Mouse (Mus musculus) limb, embryonic 15.5 days (tissue): ENCODE measurements around the gene Flt1. TPM values are rescaled to one million over a fixed set of nuclear protein-coding genes. Genes with fewer than 3 reads are reported as not detected.

Experiments used
- ATAC-seq: fragments of 200-750 bp; cut with Nextera tagmentation; 2 replicates; pipeline ENCODE4 v1.8.0; 2017; ENCODE audit warnings: low read depth, moderate TSS enrichment; ENCODE audit not compliant: insufficient number of reproducible peaks, low FRiP score, low TSS enrichment
- H3K27ac ChIP-seq: fragments of 300-500 bp; sonication (generic); 2 replicates; pipeline ENCODE4 v1.5.1; 2015; ENCODE audit warnings: moderate library complexity, mild to moderate bottlenecking, inconsistent platforms
- H3K27me3 ChIP-seq: fragments of 300-500 bp; sonication (generic); 2 replicates; pipeline ENCODE4 v1.6.1; 2015; ENCODE audit warnings: inconsistent platforms
- H3K36me3 ChIP-seq: fragments of 300-500 bp; sonication (generic); 2 replicates; pipeline ENCODE4 v1.6.1; 2015; ENCODE audit warnings: inconsistent platforms
- H3K4me1 ChIP-seq: fragments of 300-500 bp; sonication (generic); 2 replicates; pipeline ENCODE4 v1.6.1; 2015; ENCODE audit warnings: inconsistent platforms
- H3K4me2 ChIP-seq: fragments of 300-500 bp; sonication (generic); 2 replicates; pipeline ENCODE4 v1.6.1; 2015; ENCODE audit warnings: mild to moderate bottlenecking, inconsistent platforms
- H3K4me3 ChIP-seq: fragments of 300-500 bp; sonication (generic); 2 replicates; pipeline ENCODE4 v1.5.1; 2015; ENCODE audit warnings: mild to moderate bottlenecking, inconsistent platforms
- H3K9ac ChIP-seq: fragments of 300-500 bp; sonication (generic); 2 replicates; pipeline ENCODE4 v1.6.1; 2015; ENCODE audit warnings: inconsistent platforms
- H3K9me3 ChIP-seq: fragments of 300-500 bp; sonication (generic); 2 replicates; pipeline ENCODE4 v1.6.1; 2016; ENCODE audit warnings: inconsistent platforms
- WGBS: fragments of 180-500 bp; shearing (Covaris S2); methylation state at CpG from one replicate; pipeline ENCODE4 v1.1.7; 2015; 5-methylcytosine and 5-hydroxymethylcytosine counted together
- polyA plus RNA-seq: library from polyadenylated mRNA; unstranded; fragments of >200 nt; fragmentation: Nextera tagmentation; extraction: Ambion mirVana; gene quantifications from 2 replicates; pipeline ENCODE4 v1.2.1, GENCODE M21; 2015

Flt1 gene
- polyA plus RNA-seq, 1 experiment from 2014 or later = 12.2 TPM

- Histone ChIP-seq H3K27ac (no peak overlapping the region), H3K9me3 (no peaks in the 10 kb centered on the region), H3K27me3 (no peaks in the 10 kb centered on the region), H3K9ac (no peak overlapping the region), H3K36me3 (no peaks in the 10 kb centered on the region), H3K4me2 (no peak overlapping the region), H3K4me1 (no peaks in the 10 kb centered on the region), H3K4me3 (no peak overlapping the region)
- ATAC-seq = no peak
- 81% methylated on average over 7 of the region's 7 CpGs for WGBS
These were observed 70.0 kb downstream of the Flt1 start for GRCm38 (mm10) chr5:147655761-147656160.

- Histone ChIP-seq H3K4me2 (no peak overlapping the region), H3K27ac (no peak overlapping the region), H3K4me1 (no peaks in the 10 kb centered on the region), H3K27me3 (no peaks in the 10 kb centered on the region), H3K9me3 (no peaks in the 10 kb centered on the region), H3K4me3 (no peak overlapping the region), H3K36me3 (no peaks in the 10 kb centered on the region), H3K9ac (no peak overlapping the region)
- WGBS = 83% methylated on average over 14 of the region's 14 CpGs
- no peak for ATAC-seq
These were observed 74.6 kb downstream of the Flt1 start for GRCm38 (mm10) chr5:147651233-147651632.

- Histone ChIP-seq H3K9ac (no peak overlapping the region), H3K9me3 (no peaks in the 10 kb centered on the region), H3K27ac (no peak overlapping the region), H3K27me3 (no peaks in the 10 kb centered on the region), H3K36me3 (no peaks in the 10 kb centered on the region), H3K4me1 (peaks cover 9% of the 10 kb centered on the region), H3K4me2 (no peak overlapping the region), H3K4me3 (no peak overlapping the region)
- 75% methylated on average over 14 of the region's 14 CpGs for WGBS
- no peak for ATAC-seq
These were observed 79.4 kb downstream of the Flt1 start for GRCm38 (mm10) chr5:147646351-147646929.

DNA sequence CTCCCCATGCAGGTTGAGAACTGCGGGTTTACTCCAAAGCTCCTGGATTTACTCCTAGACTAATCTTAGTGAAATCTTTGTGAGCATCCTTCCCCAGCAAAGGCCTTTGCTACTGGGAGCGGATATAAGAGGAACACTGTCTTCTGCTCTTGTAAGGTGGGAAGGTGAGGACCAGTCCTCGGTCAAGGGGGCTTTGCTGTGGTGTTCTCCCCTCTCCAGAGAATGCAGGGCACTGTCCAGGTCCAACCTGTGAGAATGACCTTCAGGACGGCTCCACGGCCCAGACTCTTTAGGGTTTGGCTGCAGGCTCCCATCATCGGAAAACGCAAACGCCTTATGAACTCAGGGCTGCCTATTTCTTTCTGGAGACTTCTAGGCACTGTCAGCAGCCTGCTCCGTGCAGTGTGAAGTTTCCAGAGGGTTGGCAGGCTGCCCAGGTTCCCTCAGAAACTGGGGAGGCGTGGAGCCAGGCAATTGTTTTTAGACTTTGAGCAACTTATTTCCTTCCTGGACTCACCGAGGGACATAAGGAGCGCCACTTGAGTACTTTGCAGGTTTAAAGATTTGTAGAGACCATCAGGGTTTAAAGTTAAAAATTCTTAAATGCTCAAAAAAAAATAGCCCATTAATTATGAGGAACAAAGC, 80.7 kb downstream of the Flt1 start:
- H3K9ac ChIP-seq = no peak overlapping the region
- WGBS = 34% methylated on average over 12 of the region's 12 CpGs
- H3K4me2 ChIP-seq = no peak overlapping the region
- no peaks in the 10 kb centered on the region for H3K36me3 ChIP-seq
- H3K4me1 ChIP-seq = peaks cover 9% of the 10 kb centered on the region
- ATAC-seq = peak; percentile 75
- H3K4me3 ChIP-seq = no peak overlapping the region
- no peaks in the 10 kb centered on the region for H3K9me3 ChIP-seq
- peak overlapping the region; percentile 38; the same call in 1 of the 2 replicates for H3K27ac ChIP-seq
- no peaks in the 10 kb centered on the region for H3K27me3 ChIP-seq

DNA sequence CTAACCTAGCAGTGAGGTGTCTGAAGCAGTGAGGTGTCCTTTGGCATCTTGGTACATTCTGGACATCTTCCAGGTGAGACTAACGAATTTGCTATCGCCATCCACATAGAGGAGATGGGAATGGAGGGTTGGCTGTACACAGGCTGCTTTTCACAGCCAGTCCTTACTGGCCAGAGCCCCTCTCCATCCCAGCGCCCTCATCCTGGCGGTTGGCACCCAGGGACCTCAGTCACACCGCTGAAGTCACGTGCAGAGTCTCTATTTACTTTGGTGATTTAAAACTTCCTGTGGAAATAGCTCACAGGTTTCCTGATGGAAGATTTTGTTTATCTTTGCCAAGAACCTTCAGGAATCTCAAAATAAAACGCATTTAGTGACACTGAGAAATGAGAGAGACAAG, 84.4 kb downstream of the Flt1 start:
- WGBS = 47% methylated on average over 7 of the region's 7 CpGs

GRCm38 (mm10) chr5:147639940-147640339, 85.9 kb downstream of the Flt1 start:
- WGBS = 92% methylated on average over 5 of the region's 5 CpGs
- no peak for ATAC-seq
- no peaks in the 10 kb centered on the region for H3K36me3 ChIP-seq
- peaks cover 6% of the 10 kb centered on the region for H3K4me1 ChIP-seq
- H3K9ac ChIP-seq = no peak overlapping the region
- H3K27me3 ChIP-seq = no peaks in the 10 kb centered on the region
- no peak overlapping the region for H3K27ac ChIP-seq
- no peak overlapping the region for H3K4me3 ChIP-seq
- no peak overlapping the region for H3K4me2 ChIP-seq
- H3K9me3 ChIP-seq = no peaks in the 10 kb centered on the region

More for the DNA sequence above, 84.4 kb downstream of the Flt1 start:
- Histone ChIP-seq H3K4me1 (peaks cover 9% of the 10 kb centered on the region), H3K4me2 (no peak overlapping the region), H3K4me3 (no peak overlapping the region), H3K36me3 (no peaks in the 10 kb centered on the region), H3K9ac (no peak overlapping the region), H3K27me3 (no peaks in the 10 kb centered on the region), H3K27ac (no peak overlapping the region), H3K9me3 (no peaks in the 10 kb centered on the region)
- ATAC-seq = no peak

DNA sequence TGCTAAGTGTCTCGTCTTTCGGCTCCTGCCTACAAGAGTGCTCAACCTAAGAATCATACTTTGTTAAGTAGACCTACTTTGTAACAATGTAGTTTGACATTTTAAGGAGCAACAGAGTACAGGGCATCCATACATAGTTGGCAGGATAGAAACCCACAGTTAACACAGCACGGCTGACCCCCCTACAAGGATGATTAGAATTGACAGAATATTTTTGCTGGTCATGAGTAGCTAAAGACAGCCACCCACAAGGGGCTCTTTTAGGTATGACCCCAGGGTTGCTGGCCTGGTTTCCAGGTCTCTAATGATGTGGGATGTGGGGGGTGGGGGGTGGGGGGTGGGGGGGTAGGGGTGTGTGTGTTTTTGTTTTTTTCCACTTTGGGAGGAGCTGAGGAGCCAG, 89.1 kb downstream of the Flt1 start:
- no peaks in the 10 kb centered on the region for H3K27me3 ChIP-seq
- 85% methylated on average over 3 of the region's 3 CpGs for WGBS
- no peak for ATAC-seq

DNA sequence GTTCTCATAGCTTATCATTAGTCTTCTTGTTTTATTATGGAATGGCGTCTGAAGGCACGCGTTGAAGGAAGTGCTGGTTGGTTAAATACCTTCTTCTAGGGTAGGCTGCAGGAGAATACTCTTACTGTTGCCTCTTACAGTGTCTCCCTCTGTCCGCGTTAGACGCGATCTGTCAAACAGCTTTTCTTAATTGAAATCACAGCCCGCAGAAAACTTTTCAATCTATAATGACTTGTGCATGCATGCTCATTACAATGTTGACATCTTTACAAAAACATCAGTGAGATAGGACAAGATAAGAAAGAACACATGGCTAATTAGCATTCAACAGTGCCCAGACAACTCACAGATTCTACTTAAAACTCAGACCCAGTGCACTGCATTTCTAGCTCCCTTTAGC, 89.9 kb downstream of the Flt1 start:
- Histone ChIP-seq H3K27me3 (no peaks in the 10 kb centered on the region), H3K9me3 (no peaks in the 10 kb centered on the region), H3K27ac (no peak overlapping the region), H3K4me2 (no peak overlapping the region), H3K4me3 (no peak overlapping the region), H3K36me3 (no peaks in the 10 kb centered on the region), H3K9ac (no peak overlapping the region), H3K4me1 (no peaks in the 10 kb centered on the region)
- WGBS = 75% methylated on average over 8 of the region's 8 CpGs
- ATAC-seq = no peak

More for the DNA sequence above, 89.1 kb downstream of the Flt1 start:
- H3K4me2 ChIP-seq = no peak overlapping the region
- H3K4me3 ChIP-seq = no peak overlapping the region
- no peak overlapping the region for H3K27ac ChIP-seq
- H3K9me3 ChIP-seq = no peaks in the 10 kb centered on the region
- no peaks in the 10 kb centered on the region; the same call in 1 of the 2 replicates for H3K4me1 ChIP-seq
- no peak overlapping the region for H3K9ac ChIP-seq
- H3K36me3 ChIP-seq = no peaks in the 10 kb centered on the region

DNA sequence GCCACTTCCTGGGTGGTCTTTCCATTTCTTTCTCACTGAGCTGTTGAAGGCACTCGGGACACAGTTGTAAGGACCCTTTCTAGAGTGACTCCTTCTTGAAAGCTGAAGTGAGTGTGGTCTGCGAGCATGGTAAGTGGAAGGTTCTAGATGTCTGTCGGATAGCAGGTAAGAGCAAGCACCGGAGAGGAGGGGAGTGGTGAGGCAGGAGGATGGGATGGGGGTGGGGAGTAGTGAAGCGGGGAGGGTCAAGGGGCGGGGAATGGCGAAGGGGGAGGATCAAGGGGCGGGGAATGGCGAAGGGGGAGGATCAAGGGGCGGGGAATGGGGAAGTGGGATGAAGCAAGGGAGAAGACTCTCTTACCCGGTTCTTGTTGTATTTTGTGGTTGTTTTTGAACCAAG, 91.8 kb downstream of the Flt1 start:
- no peaks in the 10 kb centered on the region for H3K27me3 ChIP-seq
- no peaks in the 10 kb centered on the region for H3K36me3 ChIP-seq
- WGBS = 29% methylated on average over 11 of the region's 11 CpGs
- H3K4me2 ChIP-seq = no peak overlapping the region
- no peak for ATAC-seq
- H3K9me3 ChIP-seq = no peaks in the 10 kb centered on the region
- H3K9ac ChIP-seq = no peak overlapping the region
- H3K27ac ChIP-seq = no peak overlapping the region
- H3K4me1 ChIP-seq = no peaks in the 10 kb centered on the region
- no peak overlapping the region for H3K4me3 ChIP-seq

GRCm38 (mm10) chr5:147632716-147633115, 93.1 kb downstream of the Flt1 start:
- Histone ChIP-seq H3K36me3 (no peaks in the 10 kb centered on the region), H3K4me3 (no peak overlapping the region), H3K9ac (no peak overlapping the region), H3K9me3 (no peaks in the 10 kb centered on the region), H3K4me1 (no peaks in the 10 kb centered on the region), H3K27me3 (no peaks in the 10 kb centered on the region), H3K27ac (no peak overlapping the region), H3K4me2 (no peak overlapping the region)
- WGBS = 73% methylated on average over 4 of the region's 4 CpGs
- no peak for ATAC-seq

- Histone ChIP-seq H3K9ac (no peak overlapping the region), H3K27me3 (no peaks in the 10 kb centered on the region), H3K36me3 (no peaks in the 10 kb centered on the region), H3K4me1 (no peaks in the 10 kb centered on the region), H3K27ac (no peak overlapping the region), H3K4me3 (no peak overlapping the region), H3K4me2 (no peak overlapping the region), H3K9me3 (no peaks in the 10 kb centered on the region)
- 74% methylated on average over 17 of the region's 17 CpGs for WGBS
- no peak for ATAC-seq
These were observed 95.2 kb downstream of the Flt1 start for GRCm38 (mm10) chr5:147630426-147631290.

DNA sequence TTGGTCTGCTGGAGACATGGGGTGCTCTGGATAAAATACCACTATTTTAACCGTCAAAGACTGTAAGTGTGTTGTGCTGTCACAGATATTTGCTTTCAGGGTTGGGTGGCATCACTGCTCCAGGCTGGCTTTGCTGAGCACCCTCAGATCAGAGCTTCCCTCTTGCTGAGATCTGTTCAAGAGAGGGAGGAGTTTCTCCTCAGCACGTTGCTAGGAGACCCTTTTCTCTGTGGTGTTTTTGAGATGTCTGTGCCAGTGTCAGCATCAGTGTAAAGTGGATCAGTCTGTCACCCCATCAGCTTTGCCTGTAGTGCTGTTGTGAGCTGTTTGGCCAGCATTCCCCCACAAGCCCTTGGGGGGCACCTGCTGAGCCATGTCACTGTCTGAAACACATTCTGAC, 98.9 kb downstream of the Flt1 start:
- no peaks in the 10 kb centered on the region for H3K9me3 ChIP-seq
- 58% methylated on average over 2 of the region's 2 CpGs for WGBS
- H3K27ac ChIP-seq = no peak overlapping the region
- H3K9ac ChIP-seq = no peak overlapping the region
- no peak overlapping the region for H3K4me3 ChIP-seq
- H3K4me2 ChIP-seq = no peak overlapping the region
- no peaks in the 10 kb centered on the region for H3K36me3 ChIP-seq
- H3K27me3 ChIP-seq = no peaks in the 10 kb centered on the region
- H3K4me1 ChIP-seq = no peaks in the 10 kb centered on the region
- no peak for ATAC-seq
